8 mouse cellular contexts compared by ENCODE assay signal in genomic region chrX:11493526-11494245, GRCm38 (mm10).
DNase-seq lines count a peak whose midpoint lies in the region; ATAC-seq and TF ChIP-seq lines count a peak whose summit lies in the region.

No protein-coding gene starts in this region.

- no peaks in the 10 kb centered on the region; the same call in 1 of the 2 replicates for H3K4me1 ChIP-seq in forebrain, embryonic 11.5 days (replicated peaks; ENCODE audit: control insufficient read depth, insufficient read depth, low read length)
- peaks cover 11% of the 10 kb centered on the region; the same call in 1 of the 2 replicates for H3K4me1 ChIP-seq in hindbrain, embryonic 16.5 days (ENCODE audit: control insufficient read depth, insufficient read depth, low read depth, low read length)

- H3K27ac ChIP-seq in layer of hippocampus, adult 2 months = no peak overlapping the region
- H3K27ac ChIP-seq in forebrain, embryonic 11.5 days (ENCODE audit: low read depth, low read length) = peak overlapping the region; percentile 77
- H3K27ac ChIP-seq in hindbrain, embryonic 16.5 days (ENCODE audit: low read depth, low read length) = peak overlapping the region; percentile 72

- no peaks in the 10 kb centered on the region for H3K36me3 ChIP-seq in forebrain, embryonic 11.5 days (ENCODE audit: control insufficient read depth, insufficient read depth, low read length)
- H3K36me3 ChIP-seq in hindbrain, embryonic 16.5 days (ENCODE audit: control insufficient read depth, insufficient read depth, low read length) = no peaks in the 10 kb centered on the region

- H3K4me2 ChIP-seq in forebrain, embryonic 11.5 days (ENCODE audit: low read depth, low read length, severe bottlenecking) = peak overlapping the region; percentile 38; the same call in 1 of the 2 replicates
- peak overlapping the region; percentile 52 for H3K4me2 ChIP-seq in hindbrain, embryonic 16.5 days (ENCODE audit: low read length)

- peak in 1 of 2 experiments; percentile 4 for DNase-seq in layer of hippocampus, adult 2 months (ENCODE audit: low spot score in 2 of 2)
- no peak for DNase-seq in layer of hippocampus, adult 9-11 months
- peak; percentile 75 for DNase-seq in forebrain, embryonic 11.5 days (ENCODE audit: low spot score)
- peak; percentile 57 for DNase-seq in neural tube, embryonic 10.5 days (ENCODE audit: extremely low spot score, low spot score)
- no peak for DNase-seq in thymus, postnatal 0 days (ENCODE audit: low spot score)
- no peak for DNase-seq in frontal cortex, postnatal 10 days (ENCODE audit: low spot score in 2 of 2)

- no peaks in the 10 kb centered on the region for H3K9me3 ChIP-seq in forebrain, embryonic 11.5 days (ENCODE audit: control insufficient read depth, low read length)
- no peaks in the 10 kb centered on the region for H3K9me3 ChIP-seq in hindbrain, embryonic 16.5 days (ENCODE audit: control insufficient read depth, low read length)

- no peak for TF ChIP-seq CTCF in layer of hippocampus, adult 2 months (conservative IDR thresholded peaks at IDR 0.05)

- H3K27me3 ChIP-seq in forebrain, embryonic 11.5 days (ENCODE audit: control insufficient read depth, insufficient read depth, low read length) = no peaks in the 10 kb centered on the region; the same call in 1 of the 2 replicates
- peaks cover 3% of the 10 kb centered on the region; the same call in 1 of the 2 replicates for H3K27me3 ChIP-seq in hindbrain, embryonic 16.5 days (replicated peaks; ENCODE audit: control insufficient read depth, insufficient read depth, low read length)

- 33% methylated on average over 19 of the region's 19 CpGs for WGBS in forebrain, embryonic 11.5 days
- WGBS in hindbrain, embryonic 16.5 days = 23% methylated on average over 15 of the region's 19 CpGs

- peak overlapping the region; percentile 11; the same call in 1 of the 2 replicates for H3K4me3 ChIP-seq in layer of hippocampus, adult 2 months
- no peak overlapping the region for H3K4me3 ChIP-seq in forebrain, embryonic 11.5 days (ENCODE audit: low read depth, low read length)
- H3K4me3 ChIP-seq in hindbrain, embryonic 16.5 days (ENCODE audit: low read length) = peak overlapping the region; percentile 11; the same call in 1 of the 2 replicates

- peak; percentile 80 for ATAC-seq in forebrain, embryonic 11.5 days (replicated peaks; ENCODE audit: low FRiP score)
- ATAC-seq in hindbrain, embryonic 16.5 days = peak; percentile 74
- no peak for ATAC-seq in megakaryocyte, adult 5-6 weeks (ENCODE audit: poor library complexity, severe bottlenecking)

- peak overlapping the region; percentile 33; the same call in 1 of the 2 replicates for H3K9ac ChIP-seq in forebrain, embryonic 11.5 days (ENCODE audit: low read length)
- peak overlapping the region; percentile 57 for H3K9ac ChIP-seq in hindbrain, embryonic 16.5 days (ENCODE audit: low read depth, low read length)

Comparison
In these comparisons a context has a peak if more than half of its experiments do, and no peak if none do; other contexts are left out.
1. DNase-seq: peak in forebrain, embryonic 11.5 days (single experiment) and neural tube, embryonic 10.5 days (single experiment); none in layer of hippocampus, adult 9-11 months (single experiment), thymus, postnatal 0 days (single experiment) and frontal cortex, postnatal 10 days (0 of 2).